Mouse (Mus musculus) intestine, postnatal 0 days (tissue): ENCODE results near the gene Dnm3. TPM values are rescaled to one million over a fixed set of nuclear protein-coding genes. Genes with fewer than 3 reads are reported as not detected.

Source experiments
- ATAC-seq: fragments of 200-750 bp; cut with Nextera tagmentation; 2 replicates; pipeline ENCODE4 v1.8.0; 2017; ENCODE audit warnings: mild to moderate bottlenecking, moderate TSS enrichment, moderate library complexity
- H3K27ac ChIP-seq: fragments of 300-500 bp; sonication (generic); 2 replicates; pipeline ENCODE4 v1.5.1; 2014; ENCODE audit warnings: mild to moderate bottlenecking, low read depth, low read length, moderate library complexity
- H3K27me3 ChIP-seq: fragments of 300-500 bp; sonication (generic); replicated peaks from 2 replicates; pipeline ENCODE4 v1.6.1; 2014; ENCODE audit warnings: low read length, mixed read lengths; ENCODE audit not compliant: control insufficient read depth, insufficient read depth
- H3K36me3 ChIP-seq: fragments of 300-500 bp; sonication (generic); 2 replicates; pipeline ENCODE4 v1.6.1; 2014; ENCODE audit warnings: mild to moderate bottlenecking, moderate library complexity; ENCODE audit not compliant: control insufficient read depth, insufficient read depth
- H3K4me1 ChIP-seq: fragments of 300-500 bp; sonication (generic); replicated peaks from 2 replicates; pipeline ENCODE4 v1.6.1; 2014; ENCODE audit warnings: antibody characterized with exemption, low read length, mixed read lengths; ENCODE audit not compliant: control insufficient read depth, insufficient read depth
- H3K4me2 ChIP-seq: fragments of 300-500 bp; sonication (generic); replicated peaks from 2 replicates; pipeline ENCODE4 v1.6.1; 2014; ENCODE audit warnings: low read depth, mild to moderate bottlenecking, moderate library complexity
- H3K4me3 ChIP-seq: fragments of 300-500 bp; sonication (generic); 2 replicates; pipeline ENCODE4 v1.5.1; 2014; ENCODE audit warnings: low read depth, low read length
- H3K9ac ChIP-seq: fragments of 300-500 bp; sonication (generic); 2 replicates; pipeline ENCODE4 v1.6.1; 2014; ENCODE audit warnings: mild to moderate bottlenecking, low read depth, low read length
- H3K9me3 ChIP-seq: fragments of 300-500 bp; sonication (generic); 2 replicates; pipeline ENCODE4 v1.6.1; 2016; ENCODE audit warnings: mixed run types; ENCODE audit not compliant: control insufficient read depth
- CTCF ChIP-seq: sonication (generic); IDR thresholded peaks from 2 replicates; pipeline ENCODE4 v1.5.1; 2016; ENCODE audit warnings: low read depth, mild to moderate bottlenecking, control low read depth, antibody characterized with exemption, moderate library complexity
- WGBS: fragments of 180-500 bp; shearing (Covaris S2); extraction: QIAGEN DNeasy Blood & Tissue Kit; methylation state at CpG from one replicate; pipeline ENCODE4 v1.1.7; 2014; 5-methylcytosine and 5-hydroxymethylcytosine counted together
- polyA plus RNA-seq: library from polyadenylated mRNA; unstranded; fragments of >200 nt; fragmentation: Nextera tagmentation; extraction: Ambion mirVana; gene quantifications from 2 replicates; pipeline ENCODE4 v1.2.1, GENCODE M21; 2015

Gene Dnm3
- polyA plus RNA-seq, 1 experiment from 2014 or later = 5.6 TPM

GRCm38 (mm10) chr1:162183438-162183837 lies 294.4 kb downstream of the Dnm3 start:
- Histone ChIP-seq H3K4me1 (0 out of 2 replicates have a peak, but pooled peaks cover 4% of the 10 kb centered on the region), H3K9ac (no peak overlapping the region), H3K4me3 (no peak overlapping the region), H3K27ac (no peak overlapping the region), H3K4me2 (no peak overlapping the region), H3K27me3 (no peaks in the 10 kb centered on the region), H3K36me3 (no peaks in the 10 kb centered on the region), H3K9me3 (no peaks in the 10 kb centered on the region)
- TF ChIP-seq CTCF = no peak
- 60% methylated on average over 3 of the region's 3 CpGs for WGBS
- no peak for ATAC-seq

GRCm38 (mm10) chr1:162181187-162181975 lies 296.5 kb downstream of the Dnm3 start:
- Histone ChIP-seq H3K27ac (no peak overlapping the region), H3K9ac (no peak overlapping the region), H3K36me3 (no peaks in the 10 kb centered on the region), H3K9me3 (no peaks in the 10 kb centered on the region), H3K4me2 (no peak overlapping the region), H3K4me1 (no peaks in the 10 kb centered on the region), H3K27me3 (no peaks in the 10 kb centered on the region), H3K4me3 (no peak overlapping the region)
- TF ChIP-seq CTCF = peak; percentile 26
- 72% methylated on average over 7 of the region's 7 CpGs for WGBS
- ATAC-seq = no peak

GRCm38 (mm10) chr1:162180451-162180850 lies 297.4 kb downstream of the Dnm3 start:
- no peak overlapping the region for H3K4me3 ChIP-seq
- no peaks in the 10 kb centered on the region for H3K36me3 ChIP-seq
- no peak for TF ChIP-seq CTCF
- H3K27ac ChIP-seq = no peak overlapping the region
- no peaks in the 10 kb centered on the region for H3K9me3 ChIP-seq
- 53% methylated on average over 7 of the region's 7 CpGs for WGBS
- no peak overlapping the region for H3K9ac ChIP-seq
- no peaks in the 10 kb centered on the region for H3K4me1 ChIP-seq
- no peak overlapping the region for H3K4me2 ChIP-seq
- ATAC-seq = no peak
- no peaks in the 10 kb centered on the region for H3K27me3 ChIP-seq

- Histone ChIP-seq H3K4me1 (no peaks in the 10 kb centered on the region), H3K36me3 (no peaks in the 10 kb centered on the region), H3K4me3 (no peak overlapping the region), H3K27me3 (no peaks in the 10 kb centered on the region), H3K9me3 (no peaks in the 10 kb centered on the region), H3K27ac (no peak overlapping the region), H3K4me2 (no peak overlapping the region), H3K9ac (no peak overlapping the region)
- TF ChIP-seq CTCF = no peak
- no peak for ATAC-seq
- WGBS = 79% methylated on average over 4 of the region's 4 CpGs
These were observed 298.4 kb downstream of the Dnm3 start for GRCm38 (mm10) chr1:162179401-162179800.

- H3K9me3 ChIP-seq = no peaks in the 10 kb centered on the region
- H3K4me2 ChIP-seq = no peak overlapping the region
- no peak overlapping the region for H3K27ac ChIP-seq
- no peaks in the 10 kb centered on the region for H3K36me3 ChIP-seq
- H3K9ac ChIP-seq = no peak overlapping the region
- H3K4me3 ChIP-seq = no peak overlapping the region
- H3K27me3 ChIP-seq = no peaks in the 10 kb centered on the region
- no peak for ATAC-seq
- H3K4me1 ChIP-seq = no peaks in the 10 kb centered on the region
- no peak for TF ChIP-seq CTCF
- 49% methylated on average over 6 of the region's 6 CpGs for WGBS
These were observed 305.0 kb downstream of the Dnm3 start for GRCm38 (mm10) chr1:162172806-162173205.

GRCm38 (mm10) chr1:162163687-162164484 lies 313.9 kb downstream of the Dnm3 start:
- WGBS = 80% methylated on average over 7 of the region's 7 CpGs
- no peak overlapping the region for H3K27ac ChIP-seq
- no peaks in the 10 kb centered on the region for H3K27me3 ChIP-seq
- no peaks in the 10 kb centered on the region for H3K4me1 ChIP-seq
- TF ChIP-seq CTCF = no peak
- no peaks in the 10 kb centered on the region for H3K9me3 ChIP-seq
- H3K4me3 ChIP-seq = no peak overlapping the region
- ATAC-seq = no peak
- no peak overlapping the region for H3K4me2 ChIP-seq
- H3K9ac ChIP-seq = no peak overlapping the region
- H3K36me3 ChIP-seq = no peaks in the 10 kb centered on the region
